Mouse (Mus musculus): Measurements from ENCODE around the gene Nek2.

GRCm38 (mm10) chr1:191792991-191793390, 28.3 kb upstream of the Nek2 start:
- no peak for TF ChIP-seq CTCF (IDR thresholded peaks at IDR 0.05; ENCODE audit: insufficient read depth, low read depth, low read length)
- no peak for TF ChIP-seq POLR2A (IDR thresholded peaks at IDR 0.05; ENCODE audit: insufficient read depth, low read depth, low read length)

All from olfactory bulb, adult 2 months (tissue).